Mouse (Mus musculus) lung, embryonic 15.5 days (tissue): Measurements from ENCODE around the gene Art5. TPM values are rescaled to one million over a fixed set of nuclear protein-coding genes. Genes with fewer than 3 reads are reported as not detected.

Experiments
- ATAC-seq: fragments of 200-750 bp; cut with Nextera tagmentation; 2 replicates; pipeline ENCODE4 v1.8.0; 2017; ENCODE audit warnings: moderate number of reproducible peaks, borderline replicate concordance; ENCODE audit not compliant: low FRiP score, low TSS enrichment; ENCODE audit errors: extremely low read depth
- H3K27ac ChIP-seq: fragments of 300-500 bp; sonication (generic); 2 replicates; pipeline ENCODE4 v1.5.1; 2015; ENCODE audit warnings: moderate library complexity, mild to moderate bottlenecking, inconsistent platforms
- H3K27me3 ChIP-seq: fragments of 300-500 bp; sonication (generic); 2 replicates; pipeline ENCODE4 v1.6.1; 2015; ENCODE audit warnings: inconsistent platforms
- H3K36me3 ChIP-seq: fragments of 300-500 bp; sonication (generic); 2 replicates; pipeline ENCODE4 v1.6.1; 2015; ENCODE audit warnings: inconsistent platforms
- H3K4me1 ChIP-seq: fragments of 300-500 bp; sonication (generic); 2 replicates; pipeline ENCODE4 v1.6.1; 2015; ENCODE audit warnings: inconsistent platforms
- H3K4me2 ChIP-seq: fragments of 300-500 bp; sonication (generic); 2 replicates; pipeline ENCODE4 v1.6.1; 2015; ENCODE audit warnings: inconsistent platforms, mild to moderate bottlenecking, moderate library complexity
- H3K4me3 ChIP-seq: fragments of 300-500 bp; sonication (generic); 2 replicates; pipeline ENCODE4 v1.5.1; 2015; ENCODE audit warnings: mild to moderate bottlenecking, inconsistent platforms
- H3K9ac ChIP-seq: fragments of 300-500 bp; sonication (generic); 2 replicates; pipeline ENCODE4 v1.6.1; 2015; ENCODE audit warnings: inconsistent platforms
- H3K9me3 ChIP-seq: fragments of 300-500 bp; sonication (generic); 2 replicates; pipeline ENCODE4 v1.6.1; 2016; ENCODE audit warnings: inconsistent platforms
- WGBS: fragments of 180-500 bp; shearing (Covaris S2); methylation state at CpG from one replicate; pipeline ENCODE4 v1.1.7; 2015; 5-methylcytosine and 5-hydroxymethylcytosine counted together
- polyA plus RNA-seq: library from polyadenylated mRNA; unstranded; fragments of >200 nt; fragmentation: Nextera tagmentation; extraction: Ambion mirVana; gene quantifications from 2 replicates; pipeline ENCODE4 v1.2.1, GENCODE M21; 2015

Gene Art5
- polyA plus RNA-seq, 1 experiment from 2014 or later: 1.5 TPM

DNA sequence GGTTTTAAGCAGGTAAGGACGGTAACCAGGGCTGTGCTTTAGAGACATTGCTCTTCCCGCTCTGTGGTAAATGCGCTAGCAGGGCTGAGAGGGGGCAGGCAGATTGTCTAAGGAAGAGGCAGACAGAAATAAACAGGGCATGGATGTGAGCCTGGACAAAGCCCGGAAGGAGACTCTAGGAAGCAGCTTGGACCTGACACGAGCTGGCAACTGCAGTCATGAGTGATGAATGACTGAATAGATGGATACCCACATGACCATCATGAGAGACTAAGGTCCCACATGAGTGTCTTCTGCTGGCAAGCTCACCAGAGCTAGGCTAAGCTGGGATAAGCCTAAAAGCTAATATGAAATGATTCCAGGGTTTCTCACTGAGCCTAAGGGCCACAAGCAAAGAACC lies 5.2 kb downstream of the Art5 start:
- Histone ChIP-seq H3K4me3 (no peak overlapping the region), H3K9ac (no peak overlapping the region), H3K4me2 (no peak overlapping the region), H3K4me1 (peaks cover 26% of the 10 kb centered on the region), H3K27ac (no peak overlapping the region), H3K27me3 (no peaks in the 10 kb centered on the region), H3K9me3 (no peaks in the 10 kb centered on the region), H3K36me3 (no peaks in the 10 kb centered on the region)
- no peak for ATAC-seq
- WGBS: 45% methylated on average over 5 of the region's 5 CpGs

DNA sequence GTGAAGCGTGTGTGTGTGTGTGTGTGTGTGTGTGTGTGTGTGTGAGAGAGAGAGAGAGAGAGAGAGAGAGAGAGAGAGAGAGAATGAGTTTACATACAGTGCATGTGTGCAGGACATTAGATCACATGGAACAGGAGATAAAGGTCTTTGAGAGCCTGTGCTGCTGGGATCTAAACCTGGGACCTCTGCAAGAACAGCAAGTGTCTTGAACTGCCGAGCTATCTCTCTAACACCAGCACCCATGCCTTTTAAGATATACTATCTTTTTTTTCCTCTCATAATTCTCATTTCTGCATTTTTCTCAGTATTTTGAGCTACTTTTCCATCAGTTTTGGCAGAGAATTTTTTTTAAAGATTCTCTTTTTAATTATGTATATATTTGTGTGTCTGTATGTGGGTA lies 5.7 kb downstream of the Art5 start:
- Histone ChIP-seq H3K9ac (no peak overlapping the region), H3K27me3 (no peaks in the 10 kb centered on the region), H3K4me3 (no peak overlapping the region), H3K9me3 (no peaks in the 10 kb centered on the region), H3K4me2 (no peak overlapping the region), H3K36me3 (no peaks in the 10 kb centered on the region), H3K4me1 (peaks cover 26% of the 10 kb centered on the region), H3K27ac (no peak overlapping the region)
- 57% methylated on average over 2 of the region's 2 CpGs for WGBS
- ATAC-seq: no peak

DNA sequence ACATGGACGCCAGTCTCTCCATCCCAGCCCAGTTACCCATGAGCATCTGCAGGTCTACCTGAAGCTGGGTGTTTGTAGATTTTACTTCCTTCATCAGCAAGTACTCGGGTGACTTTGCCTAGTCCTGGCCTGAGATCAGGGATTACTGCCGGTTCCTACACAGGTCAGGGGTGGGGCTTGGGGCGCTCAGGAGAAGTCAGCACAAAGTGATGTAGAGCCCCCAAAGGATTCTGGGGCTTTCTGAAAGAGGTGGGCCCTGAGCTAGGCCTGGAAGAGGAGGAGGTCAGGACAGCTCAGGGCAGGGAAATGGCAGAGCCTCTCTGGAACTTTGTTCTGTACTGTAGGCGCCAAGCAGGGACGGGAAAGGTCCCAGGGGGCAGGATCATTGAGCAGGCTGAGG lies 6.6 kb downstream of the Art5 start:
- no peaks in the 10 kb centered on the region for H3K9me3 ChIP-seq
- WGBS: 39% methylated on average over 6 of the region's 6 CpGs
- no peak for ATAC-seq
- H3K4me2 ChIP-seq: no peak overlapping the region
- no peak overlapping the region for H3K4me3 ChIP-seq
- no peak overlapping the region for H3K27ac ChIP-seq
- H3K36me3 ChIP-seq: no peaks in the 10 kb centered on the region
- H3K9ac ChIP-seq: no peak overlapping the region
- peaks cover 26% of the 10 kb centered on the region for H3K4me1 ChIP-seq
- H3K27me3 ChIP-seq: no peaks in the 10 kb centered on the region

DNA sequence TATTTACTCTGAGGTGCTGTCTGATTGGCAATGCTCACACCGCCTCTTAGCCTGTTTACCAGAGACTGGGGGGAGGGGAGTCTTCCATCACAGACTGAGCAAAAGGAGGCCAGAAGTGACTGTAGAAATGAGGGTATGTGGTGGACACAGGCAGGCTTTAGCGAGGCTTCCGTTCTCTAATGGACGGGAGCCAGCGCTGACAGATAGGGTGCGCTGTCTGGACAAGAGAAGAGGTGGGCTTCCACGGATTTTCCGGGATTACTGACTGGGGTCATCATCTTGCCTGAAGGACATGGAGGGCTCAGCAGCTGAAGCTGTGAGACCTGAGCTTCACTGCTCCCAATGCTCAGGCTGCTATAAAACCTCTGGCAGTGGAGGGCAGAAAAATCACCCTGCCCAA lies 7.0 kb downstream of the Art5 start:
- Histone ChIP-seq H3K9me3 (no peaks in the 10 kb centered on the region), H3K4me3 (no peak overlapping the region), H3K36me3 (no peaks in the 10 kb centered on the region), H3K4me2 (no peak overlapping the region), H3K27me3 (no peaks in the 10 kb centered on the region), H3K4me1 (peaks cover 25% of the 10 kb centered on the region), H3K27ac (no peak overlapping the region), H3K9ac (no peak overlapping the region)
- ATAC-seq: no peak
- WGBS: 41% methylated on average over 8 of the region's 8 CpGs

DNA sequence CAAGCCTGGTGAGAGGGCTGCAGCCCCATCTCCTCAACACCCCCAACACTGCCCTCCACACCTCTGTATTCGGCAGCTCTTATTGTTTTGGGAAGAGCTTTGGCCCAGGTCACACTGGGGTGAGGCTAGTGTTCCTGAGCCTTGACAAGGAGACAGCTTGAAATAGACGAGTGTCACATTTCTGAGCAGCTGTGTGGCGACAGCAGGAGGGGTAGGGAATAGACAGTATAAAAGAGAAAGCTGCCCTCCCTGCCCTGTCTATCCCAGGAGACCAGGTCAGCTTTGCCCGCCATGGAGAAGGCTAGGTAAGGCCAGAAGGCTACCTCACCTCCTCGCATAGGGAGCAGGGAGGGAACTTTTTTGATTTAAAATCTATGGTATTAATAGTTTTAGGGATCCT lies 7.8 kb downstream of the Art5 start, which contains the start of gene Art1:
Gene Art1, plus strand, starts transcription at position 257 of the 400 bp plus-strand sequence.
- H3K27ac ChIP-seq: no peak within 1 kb of the TSS
- WGBS: 54% methylated on average over 5 of the region's 5 CpGs
- H3K9ac ChIP-seq: no peak within 1 kb of the TSS
- no peak for ATAC-seq
- peak within 1 kb of the TSS; percentile 56; the same call in 1 of the 2 replicates for H3K4me2 ChIP-seq
- no peaks in the 10 kb centered on the region for H3K9me3 ChIP-seq
- no peaks in the 10 kb centered on the region for H3K27me3 ChIP-seq
- no peaks in the 10 kb centered on the region for H3K36me3 ChIP-seq
- H3K4me1 ChIP-seq: peaks cover 17% of the 10 kb centered on the region
- no peak within 1 kb of the TSS for H3K4me3 ChIP-seq

DNA sequence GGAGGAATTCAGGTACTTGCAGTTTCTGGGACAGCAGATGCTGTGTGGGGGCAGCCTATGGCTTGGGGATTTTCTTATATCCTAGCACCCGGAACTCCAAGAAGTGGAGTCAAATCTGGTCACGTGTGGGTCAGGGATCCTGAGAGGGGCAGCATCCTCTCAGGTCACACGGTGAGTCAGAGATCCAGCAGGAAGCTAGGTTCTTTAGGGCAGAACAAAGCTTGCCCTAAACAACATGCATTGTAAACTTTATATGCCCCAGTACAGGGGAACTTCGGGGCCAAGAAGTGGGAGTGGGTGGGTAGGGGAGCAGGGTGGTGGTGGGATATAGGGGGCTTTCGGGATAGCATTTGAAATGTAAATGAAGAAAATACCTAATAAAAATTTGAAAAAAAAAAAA lies 8.4 kb downstream of the Art5 start:
- no peak for ATAC-seq
- H3K9ac ChIP-seq: no peak overlapping the region
- no peaks in the 10 kb centered on the region for H3K36me3 ChIP-seq
- H3K9me3 ChIP-seq: no peaks in the 10 kb centered on the region
- peaks cover 17% of the 10 kb centered on the region for H3K4me1 ChIP-seq
- no peak overlapping the region for H3K4me3 ChIP-seq
- no peaks in the 10 kb centered on the region for H3K27me3 ChIP-seq
- WGBS: 59% methylated on average over 5 of the region's 5 CpGs
- no peak overlapping the region for H3K4me2 ChIP-seq
- H3K27ac ChIP-seq: no peak overlapping the region

DNA sequence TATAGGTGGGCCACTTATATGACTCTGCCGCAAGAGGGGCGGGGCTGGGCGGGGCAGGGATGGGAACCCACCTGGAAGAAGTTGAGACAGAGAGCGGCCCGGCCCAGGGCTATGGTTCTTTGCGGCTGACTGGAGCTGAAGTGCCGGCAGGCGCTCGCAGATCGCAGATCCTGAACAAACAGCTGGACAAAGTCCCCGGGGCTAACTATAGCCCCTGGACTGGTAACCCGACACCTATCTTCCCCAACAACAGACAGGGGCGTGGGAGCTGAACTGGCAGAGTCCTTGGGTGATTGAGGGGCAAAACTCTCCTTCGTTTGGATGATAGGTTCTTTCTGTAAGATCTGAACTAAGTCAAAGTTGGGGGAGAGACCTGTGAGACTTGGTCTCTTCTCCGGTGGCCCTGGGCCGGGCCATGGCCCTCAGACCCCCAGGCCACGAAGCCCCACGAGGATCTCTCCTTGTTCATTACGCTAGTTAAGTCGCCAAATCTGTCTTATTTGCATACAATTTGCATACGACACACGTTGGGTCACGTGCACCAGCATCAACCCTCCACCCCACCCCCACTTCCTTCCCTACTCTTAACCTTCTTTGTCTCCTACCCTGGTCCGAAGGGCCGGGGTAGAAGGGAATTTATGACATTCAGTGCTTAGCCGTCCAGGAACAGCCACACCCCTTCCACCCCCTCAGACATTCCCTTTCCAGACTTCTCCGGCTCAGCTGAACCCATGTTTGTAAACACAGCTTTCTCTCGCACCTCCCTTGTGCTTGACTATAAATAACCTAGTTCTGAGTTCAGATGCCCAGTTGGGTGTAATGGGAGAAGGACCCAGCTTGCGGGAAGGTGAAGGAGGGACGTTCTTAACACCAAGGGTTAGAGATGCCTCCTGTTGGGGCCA lies 9.3 kb downstream of the Art5 start:
- no peaks in the 10 kb centered on the region for H3K27me3 ChIP-seq
- H3K36me3 ChIP-seq: no peaks in the 10 kb centered on the region
- no peak overlapping the region for H3K27ac ChIP-seq
- peak overlapping the region; percentile 28 for H3K4me3 ChIP-seq
- peak; percentile 80 for ATAC-seq
- 0 out of 2 replicates have a peak overlapping the region, but pooled peaks have one; percentile 11 for H3K9ac ChIP-seq
- WGBS: 4% methylated on average over 30 of the region's 30 CpGs
- peak overlapping the region; percentile 56 for H3K4me2 ChIP-seq
- H3K9me3 ChIP-seq: no peaks in the 10 kb centered on the region
- peaks cover 17% of the 10 kb centered on the region for H3K4me1 ChIP-seq

DNA sequence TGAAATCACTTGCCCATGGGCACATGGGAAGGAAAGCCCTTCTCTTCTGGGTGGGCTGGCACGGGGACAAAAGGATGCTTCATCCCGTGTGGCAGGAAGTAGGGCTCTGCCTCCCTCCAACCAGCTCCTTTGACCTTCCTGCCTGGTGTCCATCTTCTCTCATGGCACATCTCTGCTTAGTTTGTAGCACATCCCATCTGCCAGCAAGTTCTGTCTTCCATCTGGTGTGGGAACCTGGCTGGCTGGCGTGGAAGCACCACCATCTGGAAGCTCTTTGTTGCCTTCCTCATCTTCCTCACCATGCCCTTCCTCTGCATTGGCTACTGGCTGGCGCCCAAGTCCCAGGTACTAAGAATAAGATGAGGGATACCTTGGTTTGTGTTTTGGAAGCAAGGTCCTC lies 22.0 kb downstream of the Art5 start:
- Histone ChIP-seq H3K36me3 (peaks cover 24% of the 10 kb centered on the region), H3K27me3 (no peaks in the 10 kb centered on the region), H3K4me2 (no peak overlapping the region), H3K4me1 (no peaks in the 10 kb centered on the region), H3K9me3 (no peaks in the 10 kb centered on the region), H3K4me3 (no peak overlapping the region), H3K9ac (no peak overlapping the region), H3K27ac (no peak overlapping the region)
- ATAC-seq: no peak
- 77% methylated on average over 4 of the region's 4 CpGs for WGBS

DNA sequence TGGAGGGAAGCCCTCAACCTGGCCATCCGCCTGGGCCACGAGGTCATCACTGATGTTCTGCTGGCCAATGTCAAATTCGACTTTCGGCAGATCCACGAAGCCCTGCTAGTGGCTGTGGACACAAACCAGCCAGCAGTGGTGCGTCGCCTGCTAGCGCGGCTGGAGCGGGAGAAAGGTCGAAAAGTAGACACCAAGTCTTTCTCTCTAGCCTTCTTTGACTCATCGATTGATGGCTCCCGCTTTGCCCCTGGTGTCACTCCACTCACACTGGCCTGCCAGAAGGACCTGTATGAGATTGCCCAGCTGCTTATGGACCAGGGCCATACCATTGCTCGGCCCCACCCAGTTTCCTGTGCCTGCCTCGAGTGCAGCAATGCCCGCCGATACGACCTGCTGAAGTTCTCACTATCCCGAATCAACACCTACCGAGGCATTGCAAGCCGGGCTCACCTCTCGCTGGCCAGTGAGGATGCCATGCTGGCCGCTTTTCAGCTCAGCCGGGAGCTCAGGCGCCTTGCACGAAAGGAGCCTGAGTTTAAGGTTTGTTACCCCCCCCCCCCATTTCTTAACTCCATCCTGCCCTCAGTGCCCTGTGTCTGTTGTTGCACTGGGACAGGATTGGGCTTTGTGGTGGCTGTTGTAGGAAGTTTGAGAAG lies 25.1 kb downstream of the Art5 start:
- ATAC-seq: no peak
- Histone ChIP-seq H3K9me3 (no peaks in the 10 kb centered on the region), H3K4me3 (no peak overlapping the region), H3K36me3 (peaks cover 51% of the 10 kb centered on the region), H3K4me1 (no peaks in the 10 kb centered on the region), H3K27ac (no peak overlapping the region), H3K27me3 (no peaks in the 10 kb centered on the region), H3K9ac (no peak overlapping the region), H3K4me2 (no peak overlapping the region)
- WGBS: 81% methylated on average over 26 of the region's 26 CpGs

DNA sequence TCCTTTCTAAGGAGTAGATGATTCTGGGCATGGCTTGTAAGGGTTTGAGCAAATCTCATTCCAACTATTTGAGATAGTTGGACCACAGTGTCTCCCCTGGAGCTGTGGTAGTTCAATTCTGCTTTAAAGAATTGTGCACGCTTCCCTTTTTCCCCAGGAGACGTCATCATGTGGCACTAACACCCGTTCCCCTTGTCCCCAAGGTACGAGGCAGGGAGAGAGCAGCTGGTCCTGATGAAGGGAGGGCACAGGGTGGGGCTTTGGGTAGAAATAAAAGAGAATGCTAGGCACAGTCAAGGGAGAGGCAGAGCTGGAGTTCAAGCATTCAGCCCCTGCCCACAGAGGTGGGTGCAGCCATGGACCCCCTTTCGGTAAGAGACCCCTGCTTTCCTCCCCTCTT lies 26.5 kb downstream of the Art5 start, which contains the start of gene Trpc2:
Gene Trpc2, plus strand, starts transcription at position 301 of the 400 bp plus-strand sequence.
- no peaks in the 10 kb centered on the region for H3K27me3 ChIP-seq
- peaks cover 61% of the 10 kb centered on the region for H3K36me3 ChIP-seq
- no peak for ATAC-seq
- 84% methylated on average over 5 of the region's 5 CpGs for WGBS
- H3K4me1 ChIP-seq: no peaks in the 10 kb centered on the region
- H3K4me3 ChIP-seq: no peak within 1 kb of the TSS
- no peak within 1 kb of the TSS for H3K4me2 ChIP-seq
- no peak within 1 kb of the TSS for H3K27ac ChIP-seq
- H3K9me3 ChIP-seq: no peaks in the 10 kb centered on the region
- H3K9ac ChIP-seq: no peak within 1 kb of the TSS

DNA sequence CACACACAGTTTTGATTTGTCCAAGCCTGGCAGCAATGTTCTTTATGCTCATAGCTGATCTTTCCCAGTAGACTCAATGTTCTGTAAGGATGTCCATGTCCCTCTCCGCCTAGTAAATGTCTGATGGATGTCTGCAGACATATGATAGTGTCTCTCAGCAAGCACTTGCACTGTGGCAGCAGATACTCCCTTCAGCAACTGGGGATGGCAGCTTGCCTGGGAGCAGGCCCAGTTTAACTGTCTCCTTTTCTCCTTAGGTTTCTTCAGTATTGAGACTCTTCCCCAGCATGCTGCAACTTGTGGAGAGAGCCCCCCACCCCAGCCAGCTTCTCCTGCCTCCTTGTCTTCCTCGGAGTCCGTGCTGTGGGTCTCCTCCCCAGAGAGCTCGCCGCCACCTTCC lies 27.5 kb downstream of the Art5 start:
- ATAC-seq: no peak
- no peaks in the 10 kb centered on the region for H3K27me3 ChIP-seq
- no peak overlapping the region for H3K4me2 ChIP-seq
- no peaks in the 10 kb centered on the region for H3K4me1 ChIP-seq
- no peak overlapping the region for H3K27ac ChIP-seq
- no peaks in the 10 kb centered on the region for H3K9me3 ChIP-seq
- no peak overlapping the region for H3K9ac ChIP-seq
- WGBS: 93% methylated on average over 5 of the region's 5 CpGs
- peaks cover 69% of the 10 kb centered on the region for H3K36me3 ChIP-seq
- no peak overlapping the region for H3K4me3 ChIP-seq

DNA sequence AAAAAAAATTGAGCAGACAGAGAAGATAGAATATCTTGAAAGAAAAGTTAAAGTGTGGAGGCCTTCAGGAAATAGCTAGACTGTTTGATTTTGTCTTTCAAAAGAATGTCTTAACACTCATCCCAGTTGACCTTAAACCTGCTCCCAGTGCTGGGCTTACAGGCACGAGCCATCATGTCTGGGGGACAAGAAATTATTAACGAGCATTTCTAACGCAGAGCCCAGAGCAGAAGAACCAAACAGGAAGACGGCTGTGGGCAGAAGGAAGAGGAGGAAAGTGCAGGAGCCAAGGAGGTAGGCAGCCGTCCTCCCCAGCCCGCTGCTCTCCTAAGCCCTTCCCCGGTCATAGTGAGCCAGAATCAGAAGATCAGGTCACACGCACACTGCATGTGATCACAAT lies 29.0 kb downstream of the Art5 start:
- Histone ChIP-seq H3K4me3 (no peak overlapping the region), H3K9ac (no peak overlapping the region), H3K4me2 (no peak overlapping the region), H3K27me3 (no peaks in the 10 kb centered on the region), H3K27ac (no peak overlapping the region), H3K9me3 (no peaks in the 10 kb centered on the region), H3K4me1 (no peaks in the 10 kb centered on the region), H3K36me3 (peaks cover 78% of the 10 kb centered on the region)
- 84% methylated on average over 8 of the region's 8 CpGs for WGBS
- ATAC-seq: no peak
